Mouse (Mus musculus): ENCODE data around the gene Npr2. TPM values are rescaled to one million over a fixed set of nuclear protein-coding genes. Genes with fewer than 3 reads are reported as not detected.
A peak's percentile ranks its signal among the peaks of the same experiment; 100 is the strongest.

The Npr2 gene
- polyA plus RNA-seq (2014; fragmentation: Nextera tagmentation; extraction: Ambion mirVana) = 9.8 and 10.8 TPM in 2 replicates

DNA sequence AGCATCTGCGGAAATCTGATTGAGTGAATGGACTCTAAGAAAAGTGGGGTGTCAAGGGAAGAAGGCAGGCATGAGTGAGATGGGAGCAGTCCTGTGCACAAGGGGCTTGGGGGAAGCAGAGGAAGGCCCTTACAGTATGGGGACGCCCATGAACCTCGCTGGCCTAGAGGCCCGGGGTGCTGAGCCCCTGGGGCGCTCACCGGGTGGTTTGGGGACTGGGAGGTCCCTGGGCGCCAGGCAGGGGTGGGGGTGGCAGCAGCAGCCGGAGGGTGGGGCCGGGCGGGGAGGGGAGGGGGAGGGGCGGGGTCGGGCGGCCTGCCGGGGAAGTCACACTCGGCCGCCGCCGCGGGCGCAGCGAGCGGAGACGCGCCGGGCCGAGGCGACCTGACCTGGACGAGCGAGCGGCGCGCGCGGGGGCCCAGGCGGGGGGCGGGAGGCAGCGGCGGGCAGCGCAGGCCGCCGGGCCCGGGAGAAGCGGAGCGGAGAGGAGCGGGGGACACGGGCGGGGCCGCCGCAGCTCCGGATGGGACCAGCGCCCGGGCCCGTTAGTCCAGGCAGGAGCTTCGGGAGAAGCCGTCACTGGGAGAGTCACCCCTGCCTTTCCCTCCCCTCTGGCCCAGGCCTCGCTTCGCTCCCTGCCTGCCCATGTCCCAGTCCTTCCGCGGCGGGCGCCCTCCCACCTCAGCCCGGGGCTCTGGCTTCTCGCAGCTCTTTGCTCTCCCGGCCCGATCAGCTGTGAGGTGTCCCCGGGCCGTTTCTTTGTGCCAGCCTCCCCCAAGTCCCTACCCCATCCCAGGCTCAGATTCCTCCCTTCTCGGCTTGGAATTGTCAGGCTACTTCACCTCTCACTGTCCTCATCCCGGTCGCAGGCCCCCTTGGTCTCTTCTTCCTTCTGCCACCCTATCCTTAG lies at the start of gene Npr2:
Gene Npr2 (plus strand): TSS at position 890 of the 910 bp plus-strand sequence.
- Histone ChIP-seq H3K27me3 (ENCODE audit: control insufficient read depth, insufficient read depth, low read length) (peaks cover 6% of the 10 kb centered on the region), H3K4me3 (ENCODE audit: low read depth, low read length) (peak within 1 kb of the TSS; percentile 64), H3K36me3 (ENCODE audit: control insufficient read depth, insufficient read depth, low read length) (no peaks in the 10 kb centered on the region), H3K27ac (ENCODE audit: low read depth, low read length) (peak within 1 kb of the TSS; percentile 50), H3K9me3 (ENCODE audit: control insufficient read depth, low read length) (no peaks in the 10 kb centered on the region), H3K9ac (ENCODE audit: low read length) (peak within 1 kb of the TSS; percentile 90), H3K4me2 (ENCODE audit: low read depth, low read length, severe bottlenecking) (peak within 1 kb of the TSS; percentile 90), H3K4me1 (replicated peaks; ENCODE audit: control insufficient read depth, insufficient read depth, low read length) (peaks cover 10% of the 10 kb centered on the region)
- under 1% methylated on average over 58 of the region's 70 CpGs for WGBS
- ATAC-seq (replicated peaks; ENCODE audit: low FRiP score) = peak; percentile 42; the same call in 1 of the 2 replicates
- DNase-seq (ENCODE audit: low spot score) = peak; percentile 79

DNA sequence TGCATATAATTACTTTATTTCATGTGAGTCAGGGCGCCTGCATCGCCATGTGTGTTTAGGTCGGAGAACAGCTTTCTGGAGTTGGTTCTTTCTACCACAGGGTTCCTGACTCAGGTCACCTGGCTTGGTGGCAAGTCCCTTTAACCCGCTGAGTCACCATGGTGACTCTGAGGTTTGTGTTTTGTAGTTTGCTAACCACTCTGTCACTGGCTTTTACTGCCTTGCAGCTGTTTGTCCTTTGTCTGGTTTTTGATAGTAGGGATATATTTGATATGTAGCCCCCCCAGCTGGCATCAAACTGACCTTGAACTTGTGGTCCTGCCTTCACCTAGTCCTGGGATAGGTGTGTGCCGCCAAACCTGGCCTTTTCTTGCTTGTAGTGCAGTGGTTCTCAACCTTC lies 49.5 kb upstream of the Npr2 start:
- Histone ChIP-seq H3K9me3 (ENCODE audit: control insufficient read depth, low read length) (no peaks in the 10 kb centered on the region), H3K4me3 (ENCODE audit: low read depth, low read length) (no peak overlapping the region), H3K27ac (ENCODE audit: low read depth, low read length) (no peak overlapping the region), H3K36me3 (ENCODE audit: control insufficient read depth, insufficient read depth, low read length) (peaks cover 7% of the 10 kb centered on the region), H3K9ac (ENCODE audit: low read length) (no peak overlapping the region), H3K4me1 (replicated peaks; ENCODE audit: control insufficient read depth, insufficient read depth, low read length) (peaks cover 6% of the 10 kb centered on the region; the same call in 1 of the 2 replicates), H3K4me2 (ENCODE audit: low read depth, low read length, severe bottlenecking) (no peak overlapping the region), H3K27me3 (ENCODE audit: control insufficient read depth, insufficient read depth, low read length) (no peaks in the 10 kb centered on the region)
- DNase-seq (ENCODE audit: low spot score) (no peak), ATAC-seq (replicated peaks; ENCODE audit: low FRiP score) (no peak)
- 91% methylated on average over 5 of the region's 5 CpGs for WGBS

DNA sequence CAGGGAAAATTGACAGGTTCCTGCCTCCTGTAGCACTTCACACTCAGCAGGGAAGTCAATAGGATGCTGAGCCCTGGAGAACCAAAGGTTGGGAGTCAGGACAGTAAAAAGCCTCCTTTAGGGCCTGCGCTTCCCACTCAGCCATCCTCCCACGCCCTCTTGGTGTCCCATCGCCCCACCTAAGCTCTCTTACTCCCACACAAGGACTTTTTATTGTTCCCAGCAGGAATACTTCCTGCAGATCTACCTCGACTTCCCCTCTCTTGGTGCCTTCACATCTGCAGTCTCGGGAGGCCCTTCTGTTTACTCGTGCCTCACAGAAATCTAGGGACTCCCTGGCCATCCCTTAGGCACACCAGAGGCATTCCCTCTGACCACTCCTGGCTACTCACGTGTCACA lies 48.3 kb upstream of the Npr2 start:
- no peak overlapping the region for H3K4me3 ChIP-seq (ENCODE audit: low read depth, low read length)
- H3K36me3 ChIP-seq (ENCODE audit: control insufficient read depth, insufficient read depth, low read length) = peaks cover 7% of the 10 kb centered on the region
- DNase-seq (ENCODE audit: low spot score) = no peak
- H3K27me3 ChIP-seq (ENCODE audit: control insufficient read depth, insufficient read depth, low read length) = no peaks in the 10 kb centered on the region
- no peaks in the 10 kb centered on the region for H3K9me3 ChIP-seq (ENCODE audit: control insufficient read depth, low read length)
- no peak for ATAC-seq (replicated peaks; ENCODE audit: low FRiP score)
- no peaks in the 10 kb centered on the region; the same call in 1 of the 2 replicates for H3K4me1 ChIP-seq (replicated peaks; ENCODE audit: control insufficient read depth, insufficient read depth, low read length)
- H3K9ac ChIP-seq (ENCODE audit: low read length) = no peak overlapping the region
- WGBS = 81% methylated on average over 7 of the region's 7 CpGs
- no peak overlapping the region for H3K27ac ChIP-seq (ENCODE audit: low read depth, low read length)
- no peak overlapping the region for H3K4me2 ChIP-seq (ENCODE audit: low read depth, low read length, severe bottlenecking)

DNA sequence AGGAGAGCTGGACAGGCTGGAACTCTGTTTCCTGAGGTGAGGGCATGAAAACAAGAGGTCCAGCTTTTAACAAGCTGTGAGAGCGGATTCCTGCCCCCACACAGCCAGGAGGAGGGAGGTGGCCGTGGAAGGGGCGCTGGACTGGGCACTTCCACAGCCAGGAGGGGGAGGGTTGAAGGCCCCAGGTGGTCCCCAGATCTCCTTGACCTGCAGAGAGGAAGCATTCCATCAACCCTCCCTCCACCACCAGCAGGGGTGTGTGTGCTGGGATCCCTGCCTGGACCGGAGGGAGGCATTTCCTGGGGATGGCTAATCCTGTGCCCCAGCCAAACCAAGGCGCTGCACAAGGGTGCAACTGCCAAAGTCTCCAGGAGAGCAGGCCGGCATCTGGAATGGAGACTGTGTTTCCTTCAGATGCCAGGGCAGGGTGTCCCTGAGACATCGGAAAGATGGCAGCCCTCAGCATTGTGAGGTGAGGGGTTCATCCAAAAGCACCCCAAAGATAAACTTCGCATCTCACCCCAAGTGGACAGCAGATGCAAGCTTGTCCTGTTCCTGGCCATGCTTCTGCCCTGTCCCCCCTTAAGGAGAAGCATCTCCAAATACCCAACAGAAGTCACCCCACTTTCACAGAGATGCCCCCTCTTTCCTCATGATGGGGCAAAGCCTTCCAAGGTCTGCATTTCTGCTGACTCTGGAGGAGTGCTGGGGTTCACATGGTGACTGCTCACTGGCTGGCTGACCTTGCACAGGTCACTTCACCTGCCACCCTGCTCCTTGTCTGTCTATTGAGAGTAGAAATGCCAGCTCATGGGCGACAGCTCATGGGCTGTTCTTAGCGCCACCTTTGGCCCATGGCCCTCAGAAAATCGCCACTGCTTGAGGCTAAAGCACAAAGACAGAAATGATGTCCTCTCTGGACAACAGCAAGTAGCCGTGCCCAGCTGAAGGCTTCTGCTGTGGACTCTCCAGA lies 47.0 kb upstream of the Npr2 start, which contains the start of gene Msmp:
Gene Msmp (minus strand): TSS at position 51 of the 973 bp plus-strand sequence.
- Histone ChIP-seq H3K4me2 (ENCODE audit: low read depth, low read length, severe bottlenecking) (no peak within 1 kb of the TSS), H3K9ac (ENCODE audit: low read length) (no peak within 1 kb of the TSS), H3K4me1 (replicated peaks; ENCODE audit: control insufficient read depth, insufficient read depth, low read length) (no peaks in the 10 kb centered on the region; the same call in 1 of the 2 replicates), H3K27me3 (ENCODE audit: control insufficient read depth, insufficient read depth, low read length) (no peaks in the 10 kb centered on the region), H3K27ac (ENCODE audit: low read depth, low read length) (no peak within 1 kb of the TSS), H3K36me3 (ENCODE audit: control insufficient read depth, insufficient read depth, low read length) (peaks cover 7% of the 10 kb centered on the region), H3K9me3 (ENCODE audit: control insufficient read depth, low read length) (no peaks in the 10 kb centered on the region), H3K4me3 (ENCODE audit: low read depth, low read length) (no peak within 1 kb of the TSS)
- 61% methylated on average over 12 of the region's 12 CpGs for WGBS
- DNase-seq (ENCODE audit: low spot score) = no peak
- no peak for ATAC-seq (replicated peaks; ENCODE audit: low FRiP score)

DNA sequence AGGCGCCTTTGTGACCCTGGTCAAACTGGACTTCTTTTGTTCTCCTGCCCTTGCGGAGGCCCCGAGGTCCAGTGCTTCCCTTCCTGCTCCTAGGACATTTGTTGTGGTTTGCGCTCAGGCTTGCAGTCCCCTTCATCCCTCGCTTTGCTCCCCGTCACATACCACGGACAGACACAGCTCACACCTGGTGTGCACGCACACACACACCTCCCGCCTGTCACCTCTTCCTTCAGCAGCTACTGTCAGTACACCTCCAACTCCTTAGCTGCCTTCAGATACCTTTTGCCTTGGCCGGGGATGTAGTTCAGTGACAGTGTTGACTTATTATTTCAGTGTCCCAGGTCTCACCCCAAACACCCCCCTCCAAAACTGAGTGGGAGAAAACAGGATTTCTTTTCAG lies 46.1 kb upstream of the Npr2 start:
- no peak for ATAC-seq (replicated peaks; ENCODE audit: low FRiP score)
- Histone ChIP-seq H3K4me2 (ENCODE audit: low read depth, low read length, severe bottlenecking) (no peak overlapping the region), H3K9me3 (ENCODE audit: control insufficient read depth, low read length) (no peaks in the 10 kb centered on the region), H3K36me3 (ENCODE audit: control insufficient read depth, insufficient read depth, low read length) (peaks cover 7% of the 10 kb centered on the region), H3K9ac (ENCODE audit: low read length) (no peak overlapping the region), H3K27me3 (ENCODE audit: control insufficient read depth, insufficient read depth, low read length) (no peaks in the 10 kb centered on the region), H3K4me3 (ENCODE audit: low read depth, low read length) (no peak overlapping the region), H3K4me1 (replicated peaks; ENCODE audit: control insufficient read depth, insufficient read depth, low read length) (no peaks in the 10 kb centered on the region), H3K27ac (ENCODE audit: low read depth, low read length) (no peak overlapping the region)
- WGBS = 64% methylated on average over 10 of the region's 10 CpGs
- no peak for DNase-seq (ENCODE audit: low spot score)

DNA sequence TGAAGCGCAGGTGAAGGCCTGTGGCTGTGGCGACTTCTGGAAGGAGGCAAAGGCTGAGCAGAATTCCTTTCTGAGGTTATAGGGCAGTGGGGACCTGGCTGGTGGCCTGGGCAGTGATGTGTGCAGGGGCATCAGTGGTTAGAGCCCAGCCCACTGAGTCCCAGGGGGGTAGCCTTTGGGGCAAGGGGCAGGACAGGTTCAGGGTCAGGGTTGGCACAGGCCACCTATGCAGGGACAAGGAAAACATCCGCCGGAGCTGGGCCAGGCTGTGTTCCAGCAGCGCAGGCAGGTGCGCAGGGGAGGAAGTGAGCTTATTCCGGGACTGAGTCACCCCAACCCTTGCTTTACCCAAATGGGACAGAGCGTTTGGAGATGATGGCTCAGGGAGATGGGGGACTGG lies 45.3 kb upstream of the Npr2 start:
- 70% methylated on average over 8 of the region's 8 CpGs for WGBS
- H3K36me3 ChIP-seq (ENCODE audit: control insufficient read depth, insufficient read depth, low read length) = peaks cover 7% of the 10 kb centered on the region
- no peaks in the 10 kb centered on the region for H3K4me1 ChIP-seq (replicated peaks; ENCODE audit: control insufficient read depth, insufficient read depth, low read length)
- no peak overlapping the region for H3K4me2 ChIP-seq (ENCODE audit: low read depth, low read length, severe bottlenecking)
- no peak overlapping the region for H3K9ac ChIP-seq (ENCODE audit: low read length)
- no peak overlapping the region for H3K27ac ChIP-seq (ENCODE audit: low read depth, low read length)
- H3K9me3 ChIP-seq (ENCODE audit: control insufficient read depth, low read length) = no peaks in the 10 kb centered on the region
- no peak overlapping the region for H3K4me3 ChIP-seq (ENCODE audit: low read depth, low read length)
- no peak for DNase-seq (ENCODE audit: low spot score)
- no peaks in the 10 kb centered on the region for H3K27me3 ChIP-seq (ENCODE audit: control insufficient read depth, insufficient read depth, low read length)
- 0 out of 2 replicates have a peak, but pooled peaks have one; percentile 7 for ATAC-seq (replicated peaks; ENCODE audit: low FRiP score)

DNA sequence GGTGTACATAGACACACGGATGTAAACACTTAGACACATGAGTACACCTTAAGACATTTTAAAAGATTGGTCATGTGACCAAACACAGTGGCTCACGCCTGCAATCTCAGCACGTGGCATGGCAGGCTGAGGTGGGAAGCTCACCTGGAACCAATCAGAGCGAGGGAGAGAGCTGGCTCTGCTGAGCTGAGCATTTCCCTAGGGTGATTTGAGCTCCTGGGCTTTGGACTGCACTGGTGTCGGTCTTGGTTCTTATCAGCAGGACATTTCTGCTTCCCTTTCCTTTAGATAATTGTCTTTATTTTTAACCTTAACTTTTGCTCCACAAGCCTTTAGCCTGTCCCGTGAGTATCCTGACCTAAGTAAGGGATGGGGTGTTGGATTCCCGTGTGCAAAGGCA lies 44.1 kb upstream of the Npr2 start:
- no peak overlapping the region for H3K9ac ChIP-seq (ENCODE audit: low read length)
- H3K36me3 ChIP-seq (ENCODE audit: control insufficient read depth, insufficient read depth, low read length) = peaks cover 7% of the 10 kb centered on the region
- no peaks in the 10 kb centered on the region for H3K27me3 ChIP-seq (ENCODE audit: control insufficient read depth, insufficient read depth, low read length)
- DNase-seq (ENCODE audit: low spot score) (no peak), ATAC-seq (replicated peaks; ENCODE audit: low FRiP score) (no peak)
- WGBS = 64% methylated on average over 7 of the region's 7 CpGs
- no peak overlapping the region for H3K4me2 ChIP-seq (ENCODE audit: low read depth, low read length, severe bottlenecking)
- H3K4me1 ChIP-seq (replicated peaks; ENCODE audit: control insufficient read depth, insufficient read depth, low read length) = no peaks in the 10 kb centered on the region
- no peak overlapping the region for H3K27ac ChIP-seq (ENCODE audit: low read depth, low read length)
- H3K9me3 ChIP-seq (ENCODE audit: control insufficient read depth, low read length) = no peaks in the 10 kb centered on the region
- H3K4me3 ChIP-seq (ENCODE audit: low read depth, low read length) = no peak overlapping the region

DNA sequence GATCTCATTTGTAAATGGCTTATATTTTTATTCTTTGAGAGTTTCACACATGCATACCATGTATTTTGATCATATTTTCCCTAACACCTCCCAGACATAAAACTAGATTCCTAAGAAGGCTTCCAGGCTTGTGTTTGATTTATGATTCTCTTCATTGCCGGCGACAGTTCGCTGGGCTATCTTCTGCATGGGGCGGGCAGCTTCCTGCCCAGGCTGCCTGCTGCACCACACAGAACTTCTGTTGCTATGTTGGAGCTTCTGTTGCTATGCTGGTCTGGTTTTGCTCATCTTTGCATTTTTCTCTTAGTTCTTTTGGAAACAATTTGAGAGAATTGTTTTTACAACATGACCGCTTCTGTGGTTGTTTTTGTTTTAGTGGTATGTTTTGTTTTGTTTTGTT lies 40.2 kb upstream of the Npr2 start:
- Histone ChIP-seq H3K9ac (ENCODE audit: low read length) (no peak overlapping the region), H3K4me2 (ENCODE audit: low read depth, low read length, severe bottlenecking) (no peak overlapping the region), H3K4me1 (replicated peaks; ENCODE audit: control insufficient read depth, insufficient read depth, low read length) (no peaks in the 10 kb centered on the region), H3K9me3 (ENCODE audit: control insufficient read depth, low read length) (no peaks in the 10 kb centered on the region), H3K4me3 (ENCODE audit: low read depth, low read length) (no peak overlapping the region), H3K36me3 (ENCODE audit: control insufficient read depth, insufficient read depth, low read length) (no peaks in the 10 kb centered on the region), H3K27ac (ENCODE audit: low read depth, low read length) (no peak overlapping the region), H3K27me3 (ENCODE audit: control insufficient read depth, insufficient read depth, low read length) (no peaks in the 10 kb centered on the region)
- WGBS = 88% methylated on average over 5 of the region's 5 CpGs
- ATAC-seq (replicated peaks; ENCODE audit: low FRiP score) = no peak
- no peak for DNase-seq (ENCODE audit: low spot score)

Measured in forebrain, embryonic 11.5 days (tissue).